Mouse (Mus musculus) bone marrow macrophage, adult 2 months (primary cell): ENCODE results near the gene Ak2. TPM values are rescaled to one million over a fixed set of nuclear protein-coding genes. Genes with fewer than 3 reads are reported as not detected.

Experiments
- H3K27ac ChIP-seq: 2 replicates; pipeline ENCODE4 v1.5.1; 2012; ENCODE audit warnings: low read depth, low read length; ENCODE audit not compliant: insufficient read depth
- H3K4me1 ChIP-seq: 2 replicates; pipeline ENCODE4 v1.6.1; 2012; ENCODE audit warnings: low read length; ENCODE audit not compliant: control insufficient read depth, insufficient read depth
- H3K4me3 ChIP-seq: 2 replicates; pipeline ENCODE4 v1.5.1; 2012; ENCODE audit warnings: mild to moderate bottlenecking, low read length, moderate library complexity; ENCODE audit not compliant: insufficient read depth
- CTCF ChIP-seq: IDR thresholded peaks from 2 replicates; pipeline ENCODE4 v1.5.1; 2012; ENCODE audit warnings: low read depth, mild to moderate bottlenecking, low read length, moderate library complexity
- POLR2A ChIP-seq: IDR thresholded peaks from 2 replicates; pipeline ENCODE4 v1.6.1; 2012; ENCODE audit warnings: mild to moderate bottlenecking, low read depth, low read length, borderline replicate concordance
- polyA plus RNA-seq: library from polyadenylated mRNA; stranded (reverse); fragments of >200 nt; gene quantifications from 2 replicates; pipeline ENCODE4 v1.2.4, GENCODE M21; 2012; ENCODE audit not compliant: missing spikeins, insufficient read depth, insufficient read length

Ak2 gene
- polyA plus RNA-seq, 1 experiment = 54.5 TPM

- Histone ChIP-seq H3K27ac (no peak overlapping the region), H3K4me3 (no peak overlapping the region), H3K4me1 (peaks cover 19% of the 10 kb centered on the region)
- TF ChIP-seq POLR2A = no peak
- TF ChIP-seq CTCF = no peak
These were observed 32.9 kb upstream of the Ak2 start for GRCm38 (mm10) chr4:128958849-128959248.

- TF ChIP-seq CTCF (no peak), POLR2A (no peak)
- Histone ChIP-seq H3K27ac (no peak overlapping the region), H3K4me1 (peaks cover 19% of the 10 kb centered on the region), H3K4me3 (no peak overlapping the region)
These were observed 32.1 kb upstream of the Ak2 start for GRCm38 (mm10) chr4:128959676-128960075.

- Histone ChIP-seq H3K4me3 (peak overlapping the region; percentile 71), H3K4me1 (peaks cover 18% of the 10 kb centered on the region), H3K27ac (no peak overlapping the region)
- no peak for TF ChIP-seq POLR2A
- TF ChIP-seq CTCF = no peak
These were observed 30.3 kb upstream of the Ak2 start for GRCm38 (mm10) chr4:128961301-128962028.

GRCm38 (mm10) chr4:128962029-128962925 is 29.5 kb upstream of the Ak2 start, which contains the start of gene Azin2:
TSS of gene Azin2 (minus strand) at chr4:128962442.
- peaks cover 16% of the 10 kb centered on the region for H3K4me1 ChIP-seq
- no peak within 1 kb of the TSS for H3K27ac ChIP-seq
- H3K4me3 ChIP-seq = peak within 1 kb of the TSS; percentile 71
- no peak for TF ChIP-seq POLR2A
- TF ChIP-seq CTCF = no peak

GRCm38 (mm10) chr4:128962926-128963290 is 28.9 kb upstream of the Ak2 start:
- TF ChIP-seq CTCF = no peak
- no peak for TF ChIP-seq POLR2A
- peaks cover 11% of the 10 kb centered on the region for H3K4me1 ChIP-seq
- H3K4me3 ChIP-seq = peak overlapping the region; percentile 69; the same call in 1 of the 2 replicates
- H3K27ac ChIP-seq = no peak overlapping the region

- TF ChIP-seq CTCF (no peak), POLR2A (no peak)
- Histone ChIP-seq H3K27ac (no peak overlapping the region), H3K4me3 (no peak overlapping the region), H3K4me1 (peaks cover 6% of the 10 kb centered on the region)
These were observed 25.0 kb upstream of the Ak2 start for GRCm38 (mm10) chr4:128966751-128967150.

- no peak overlapping the region for H3K4me3 ChIP-seq
- peaks cover 8% of the 10 kb centered on the region for H3K4me1 ChIP-seq
- TF ChIP-seq POLR2A (no peak), CTCF (no peak)
- no peak overlapping the region for H3K27ac ChIP-seq
These were observed 22.7 kb upstream of the Ak2 start for GRCm38 (mm10) chr4:128969081-128969480.

- no peak overlapping the region for H3K27ac ChIP-seq
- TF ChIP-seq CTCF (no peak), POLR2A (no peak)
- H3K4me3 ChIP-seq = no peak overlapping the region
- H3K4me1 ChIP-seq = peaks cover 12% of the 10 kb centered on the region
These were observed 21.9 kb upstream of the Ak2 start for GRCm38 (mm10) chr4:128969607-128970416.

GRCm38 (mm10) chr4:128970417-128970807 is 21.3 kb upstream of the Ak2 start:
- Histone ChIP-seq H3K27ac (no peak overlapping the region), H3K4me1 (peaks cover 12% of the 10 kb centered on the region)
- TF ChIP-seq POLR2A (no peak), CTCF (no peak)

More at GRCm38 (mm10) chr4:128970417-128970807, 21.3 kb upstream of the Ak2 start:
- no peak overlapping the region for H3K4me3 ChIP-seq
